9 mouse cellular contexts compared by ENCODE assay signal in genomic region chr15:96547256-96548195, GRCm38 (mm10).
DNase-seq lines count a peak whose midpoint lies in the region; ATAC-seq lines count a peak whose summit lies in the region.
"Had no signal": no experiment of that assay in that cellular context is flagged by ENCODE, and none has a peak within 500 bp of the region (broad histone marks: within the 10 kb centered on the region; RNA-seq: fewer than 3 reads in every experiment).

No protein-coding gene starts in this region.

- 54% methylated on average over 21 of the region's 21 CpGs for WGBS in embryonic facial prominence, embryonic 12.5 days
- WGBS in embryonic facial prominence, embryonic 10.5 days = 75% methylated on average over 21 of the region's 21 CpGs
- WGBS in forebrain, embryonic 13.5 days = 26% methylated on average over 21 of the region's 21 CpGs
- 52% methylated on average over 21 of the region's 21 CpGs for WGBS in midbrain, embryonic 11.5 days

- H3K9me3 ChIP-seq in embryonic facial prominence, embryonic 12.5 days = no peaks in the 10 kb centered on the region
- no peaks in the 10 kb centered on the region for H3K9me3 ChIP-seq in embryonic facial prominence, embryonic 10.5 days
- no peaks in the 10 kb centered on the region for H3K9me3 ChIP-seq in forebrain, embryonic 13.5 days (replicated peaks)
- H3K9me3 ChIP-seq in midbrain, embryonic 11.5 days (ENCODE audit: control insufficient read depth, low read length) = no peaks in the 10 kb centered on the region

- H3K36me3 ChIP-seq in embryonic facial prominence, embryonic 12.5 days = no peaks in the 10 kb centered on the region
- no peaks in the 10 kb centered on the region for H3K36me3 ChIP-seq in embryonic facial prominence, embryonic 10.5 days (replicated peaks)
- H3K36me3 ChIP-seq in forebrain, embryonic 13.5 days (ENCODE audit: poor library complexity, severe bottlenecking) = no peaks in the 10 kb centered on the region
- no peaks in the 10 kb centered on the region for H3K36me3 ChIP-seq in midbrain, embryonic 11.5 days (ENCODE audit: control insufficient read depth, insufficient read depth, low read length)

- H3K4me1 ChIP-seq in embryonic facial prominence, embryonic 12.5 days = peaks cover 3% of the 10 kb centered on the region; the same call in 1 of the 2 replicates
- H3K4me1 ChIP-seq in embryonic facial prominence, embryonic 10.5 days = peaks cover 8% of the 10 kb centered on the region; the same call in 1 of the 2 replicates
- peaks cover 17% of the 10 kb centered on the region for H3K4me1 ChIP-seq in forebrain, embryonic 13.5 days
- H3K4me1 ChIP-seq in midbrain, embryonic 11.5 days (ENCODE audit: control insufficient read depth, insufficient read depth, low read length) = peaks cover 4% of the 10 kb centered on the region; the same call in 1 of the 2 replicates

- ATAC-seq in embryonic facial prominence, embryonic 12.5 days (ENCODE audit: insufficient number of reproducible peaks, insufficient read depth, low FRiP score, low TSS enrichment) = no peak
- peak; percentile 83 for ATAC-seq in forebrain, embryonic 13.5 days
- ATAC-seq in midbrain, embryonic 11.5 days (ENCODE audit: low FRiP score) = peak; percentile 43; the same call in 1 of the 2 replicates
- no peak for ATAC-seq in monocyte, adult 5-6 weeks (replicated peaks; ENCODE audit: insufficient number of reproducible peaks, low FRiP score, low TSS enrichment, poor library complexity, severe bottlenecking)

- H3K9ac ChIP-seq in embryonic facial prominence, embryonic 12.5 days = no peak overlapping the region
- H3K9ac ChIP-seq in forebrain, embryonic 13.5 days = no peak overlapping the region
- no peak overlapping the region for H3K9ac ChIP-seq in midbrain, embryonic 11.5 days (ENCODE audit: low read length)

- no peak overlapping the region for H3K4me3 ChIP-seq in embryonic facial prominence, embryonic 12.5 days
- no peak overlapping the region for H3K4me3 ChIP-seq in embryonic facial prominence, embryonic 10.5 days
- no peak overlapping the region for H3K4me3 ChIP-seq in forebrain, embryonic 13.5 days
- H3K4me3 ChIP-seq in midbrain, embryonic 11.5 days (ENCODE audit: low read depth, low read length) = no peak overlapping the region

- no peak overlapping the region for H3K4me2 ChIP-seq in embryonic facial prominence, embryonic 12.5 days (replicated peaks)
- H3K4me2 ChIP-seq in forebrain, embryonic 13.5 days = peak overlapping the region; percentile 27
- H3K4me2 ChIP-seq in midbrain, embryonic 11.5 days = no peak overlapping the region

- peak overlapping the region; percentile 50; the same call in 1 of the 2 replicates for H3K27ac ChIP-seq in embryonic facial prominence, embryonic 12.5 days
- H3K27ac ChIP-seq in embryonic facial prominence, embryonic 10.5 days (replicated peaks) = no peak overlapping the region
- peak overlapping the region; percentile 70 for H3K27ac ChIP-seq in forebrain, embryonic 13.5 days
- H3K27ac ChIP-seq in midbrain, embryonic 11.5 days (ENCODE audit: low read depth, low read length) = no peak overlapping the region

- H3K27me3 ChIP-seq in embryonic facial prominence, embryonic 12.5 days = no peaks in the 10 kb centered on the region
- no peaks in the 10 kb centered on the region for H3K27me3 ChIP-seq in embryonic facial prominence, embryonic 10.5 days (replicated peaks; ENCODE audit: low read depth, poor library complexity, severe bottlenecking)
- H3K27me3 ChIP-seq in forebrain, embryonic 13.5 days = 0 out of 2 replicates have a peak, but pooled peaks cover 3% of the 10 kb centered on the region
- H3K27me3 ChIP-seq in midbrain, embryonic 11.5 days (ENCODE audit: control insufficient read depth, insufficient read depth, low read length) = no peaks in the 10 kb centered on the region
- H3K27me3 ChIP-seq: CH12.LX had no signal

- no peak for DNase-seq in embryonic facial prominence, embryonic 10.5 days (ENCODE audit: low spot score)
- DNase-seq in 416B (ENCODE audit: low read depth) = peak; percentile 89
- DNase-seq in kidney, postnatal 10 days = peak; percentile 37
- DNase-seq in midbrain, embryonic 11.5 days (ENCODE audit: low spot score, missing footprints) = no peak
- DNase-seq in thymus, postnatal 0 days (ENCODE audit: low spot score) = no peak

Comparison
In these comparisons a context has a peak if more than half of its experiments do, and no peak if none do; other contexts are left out.
1. H3K27ac ChIP-seq: peak in embryonic facial prominence, embryonic 12.5 days (single experiment) and forebrain, embryonic 13.5 days (single experiment); none in embryonic facial prominence, embryonic 10.5 days (single experiment) and midbrain, embryonic 11.5 days (single experiment).
2. ATAC-seq: peak in forebrain, embryonic 13.5 days (single experiment) and midbrain, embryonic 11.5 days (single experiment); none in embryonic facial prominence, embryonic 12.5 days (single experiment) and monocyte, adult 5-6 weeks (single experiment).
3. DNase-seq: peak in 416B (single experiment) and kidney, postnatal 10 days (single experiment); none in embryonic facial prominence, embryonic 10.5 days (single experiment), midbrain, embryonic 11.5 days (single experiment) and thymus, postnatal 0 days (single experiment).